ENCODE assay signal across 9 mouse cellular contexts in the genomic region with DNA sequence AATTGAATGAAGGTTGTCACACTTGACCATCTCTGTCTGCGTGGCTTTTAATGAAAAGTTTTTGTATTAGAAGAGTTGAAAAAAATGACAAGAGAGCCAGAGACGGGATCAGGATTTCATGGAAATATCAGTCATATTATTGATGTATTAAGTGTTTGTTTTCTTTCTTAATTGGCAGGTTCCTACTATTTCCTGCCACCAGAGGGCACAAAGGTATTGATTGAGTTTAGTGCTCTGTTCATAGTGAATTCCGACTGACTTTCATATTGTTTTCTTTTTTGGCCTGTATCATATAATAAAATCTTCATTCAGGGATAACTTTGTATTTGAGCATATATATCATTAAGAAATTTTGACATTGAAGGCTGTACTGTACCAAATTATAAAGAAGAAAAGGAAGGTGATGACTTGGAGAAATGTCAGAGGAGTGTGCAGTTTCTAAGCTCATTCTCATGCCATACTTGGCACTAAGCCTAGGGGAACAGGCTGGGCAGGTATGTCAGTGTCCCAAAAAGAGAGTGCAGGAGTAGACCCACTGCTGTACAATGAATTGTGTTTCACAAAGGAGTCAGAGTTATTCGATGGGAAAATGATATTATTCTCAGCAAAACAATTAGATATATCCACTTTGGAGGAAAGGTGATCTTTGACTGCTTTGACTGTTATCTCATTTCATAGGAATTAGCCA.
DNase-seq lines count a peak whose midpoint lies in the region; TF ChIP-seq lines count a peak whose summit lies in the region.
"Had no signal": no experiment of that assay in that cellular context is flagged by ENCODE, and none has a peak within 500 bp of the region (broad histone marks: within the 10 kb centered on the region; RNA-seq: fewer than 3 reads in every experiment).

No protein-coding gene starts in this region.

- no peaks in the 10 kb centered on the region for H3K27me3 ChIP-seq in CH12.LX (replicated peaks)

- peak; percentile 37 to 82; a peak in 3 of 4 replicates for TF ChIP-seq CTCF in CH12.LX (conservative IDR thresholded peaks at IDR 0.05 in 1 of 2, IDR thresholded peaks at IDR 0.05 in 1 of 2; ENCODE audit: low read depth in 2 of 2, low read length in 2 of 2)

- no peak for TF ChIP-seq EP300 in CH12.LX (IDR thresholded peaks at IDR 0.05; ENCODE audit: low read length)

- H3K79me2 ChIP-seq in CH12.LX (replicated peaks; ENCODE audit: control insufficient read depth, extremely low read depth, insufficient read depth, poor library complexity, severe bottlenecking): peaks cover 10% of the 10 kb centered on the region

- H3K4me2 ChIP-seq in CH12.LX (ENCODE audit: insufficient read depth, low read depth, poor library complexity, severe bottlenecking): no peak overlapping the region

- TF ChIP-seq POLR2A in CH12.LX (IDR thresholded peaks at IDR 0.05; ENCODE audit: low read depth, low read length): no peak

- no peak overlapping the region for H3K9ac ChIP-seq in CH12.LX (ENCODE audit: insufficient read depth, low read depth)

- in situ Hi-C loops in CH12.LX (cut with MboI; ENCODE audit: low pct_ligation_motif_present, low pct_unique_long_range_greater_than_20kb, low sequenced_read_pairs): no loop called here

- peaks cover 16 to 75% of the 10 kb centered on the region in 2 experiments for H3K4me1 ChIP-seq in CH12.LX (ENCODE audit: control insufficient read depth in 1 of 2, insufficient read depth in 2 of 2)

- peak; percentile 40 for DNase-seq in cerebellum, adult 9-10 months
- DNase-seq in cerebellum, adult 11 months: no peak
- DNase-seq in layer of hippocampus, adult 9-10 months (ENCODE audit: low spot score): peak; percentile 36
- no peak for DNase-seq in layer of hippocampus, adult 11-12 months (ENCODE audit: low spot score)
- DNase-seq in CH12.LX (ENCODE audit: extremely low read depth): peak; percentile 55
- DNase-seq in kidney, postnatal 36 days: peak; percentile 63 to 65
- no peak for DNase-seq in right cerebral cortex, postnatal 10 days (ENCODE audit: low spot score in 2 of 2)
- no peak for DNase-seq in right cerebral cortex, postnatal 14 days

- H3K4me3 ChIP-seq in CH12.LX (replicated peaks in 1 of 3; ENCODE audit: low read depth in 2 of 3, low read length in 2 of 3, poor library complexity in 1 of 3): no peak overlapping the region
- H3K4me3 ChIP-seq: megakaryocyte, embryonic 14.5 days had no signal

- peaks cover 6% of the 10 kb centered on the region for H3K9me3 ChIP-seq in CH12.LX (replicated peaks; ENCODE audit: low read length)

- peaks cover 3 to 20% of the 10 kb centered on the region in 2 experiments for H3K36me3 ChIP-seq in CH12.LX (replicated peaks in 1 of 2; ENCODE audit: control insufficient read depth in 1 of 2, insufficient read depth in 1 of 2, low read length in 1 of 2)

- dilution Hi-C loops in CH12.LX (cut with MboI; ENCODE audit: extremely low pct_ligation_motif_present, extremely low pct_unique_long_range_greater_than_20kb, low sequenced_read_pairs): no loop called here

- H3K27ac ChIP-seq in CH12.LX (ENCODE audit: insufficient read depth, low read depth): no peak overlapping the region

- TF ChIP-seq RAD21 in CH12.LX (IDR thresholded peaks at IDR 0.05; ENCODE audit: low read depth, low read length): peak; percentile 89

TF ChIP-seq in CH12.LX, 34 proteins besides CTCF, POLR2A, EP300 and RAD21:
- TF ChIP-seq ETS1 (conservative IDR thresholded peaks at IDR 0.05; ENCODE audit: low read depth, low read length) (no peak), JUN (IDR thresholded peaks at IDR 0.05; ENCODE audit: insufficient read depth, low read depth, low read length) (no peak; the same call in 1 of the 2 replicates), CHD1 (IDR thresholded peaks at IDR 0.05; ENCODE audit: low read depth, low read length) (0 out of 2 replicates have a peak, but pooled peaks have one; percentile 46), NRF1 (IDR thresholded peaks at IDR 0.05; ENCODE audit: low read depth, low read length) (no peak), ZC3H11A (IDR thresholded peaks at IDR 0.05; ENCODE audit: low read depth, low read length) (peak; percentile 44), SMC3 (IDR thresholded peaks at IDR 0.05; ENCODE audit: low read depth, low read length) (peak; percentile 84)

Comparison
In these comparisons a context has a peak if more than half of its experiments do, and no peak if none do; other contexts are left out.
1. DNase-seq: peak in cerebellum, adult 9-10 months (single experiment), layer of hippocampus, adult 9-10 months (single experiment), CH12.LX (single experiment) and kidney, postnatal 36 days (2 of 2); none in cerebellum, adult 11 months (single experiment), layer of hippocampus, adult 11-12 months (single experiment), right cerebral cortex, postnatal 10 days (0 of 2) and right cerebral cortex, postnatal 14 days (single experiment).